Mouse (Mus musculus) layer of hippocampus, adult 18-20 months (tissue): ENCODE measurements at regions not wholly inside any gene's neighbourhood (a gene's known extent, or its start where the extent isn't known, plus 50 kb on each side); places are given as distances from the start of the nearest gene placed in this dataset.
A peak's percentile ranks its signal among the peaks of the same experiment; 100 is the strongest.

Experiments
- DNase-seq, 2 experiments: peaks; one replicate each; pipeline ENCODE4 v3.0.0; 2022; ENCODE audit warnings: low spot score in 2 of 2

- DNase-seq, result no peak
Observed at GRCm38 (mm10) chr6:101882938-101883337, 505.2 kb upstream of the Pdzrn3 start.

GRCm38 (mm10) chr6:101874894-101875293 is 497.2 kb upstream of the Pdzrn3 start:
- DNase-seq, result no peak

GRCm38 (mm10) chr6:101858895-101859294 is 481.2 kb upstream of the Pdzrn3 start:
- DNase-seq, result no peak

- DNase-seq, result no peak
Observed at GRCm38 (mm10) chr6:101840695-101841094, 463.0 kb upstream of the Pdzrn3 start.

GRCm38 (mm10) chr6:101837563-101837962 is 459.9 kb upstream of the Pdzrn3 start:
- DNase-seq, result no peak

GRCm38 (mm10) chr6:101793986-101794385 is 416.3 kb upstream of the Pdzrn3 start:
- peak in 1 of 2 experiments; percentile 27 for DNase-seq

- DNase-seq, result no peak
Observed at GRCm38 (mm10) chr6:101777864-101778263, 400.2 kb upstream of the Pdzrn3 start.

- DNase-seq, result peak in 1 of 2 experiments; percentile 4
Observed at GRCm38 (mm10) chr6:101773151-101773550, 395.5 kb upstream of the Pdzrn3 start.

- DNase-seq, result no peak
Observed at GRCm38 (mm10) chr6:101735107-101735506, 357.4 kb upstream of the Pdzrn3 start.

GRCm38 (mm10) chr6:101720513-101720912 is 342.8 kb upstream of the Pdzrn3 start:
- no peak for DNase-seq

- DNase-seq, result no peak
Observed at GRCm38 (mm10) chr6:101689684-101690083, 312.0 kb upstream of the Pdzrn3 start.

- no peak for DNase-seq
Observed at GRCm38 (mm10) chr6:101686578-101686977, 308.9 kb upstream of the Pdzrn3 start.

GRCm38 (mm10) chr6:101685734-101686133 is 308.0 kb upstream of the Pdzrn3 start:
- no peak for DNase-seq

GRCm38 (mm10) chr6:101684390-101684789 is 306.7 kb upstream of the Pdzrn3 start:
- no peak for DNase-seq

GRCm38 (mm10) chr6:101674846-101675245 is 297.1 kb upstream of the Pdzrn3 start:
- DNase-seq, result no peak

- no peak for DNase-seq
Observed at GRCm38 (mm10) chr6:101670770-101671169, 293.1 kb upstream of the Pdzrn3 start.

- no peak for DNase-seq
Observed at GRCm38 (mm10) chr6:101669118-101669845, 291.6 kb upstream of the Pdzrn3 start.

GRCm38 (mm10) chr6:101654351-101654750 is 276.7 kb upstream of the Pdzrn3 start:
- DNase-seq, result no peak

- peak; percentile 13 to 76 for DNase-seq
Observed at GRCm38 (mm10) chr6:101650348-101650747, 272.7 kb upstream of the Pdzrn3 start.

GRCm38 (mm10) chr6:101617295-101617694 is 239.6 kb upstream of the Pdzrn3 start:
- DNase-seq, result peak in 1 of 2 experiments; percentile 17

GRCm38 (mm10) chr6:101616776-101617175 is 239.1 kb upstream of the Pdzrn3 start:
- DNase-seq, result peak in 1 of 2 experiments; percentile 34

- peak in 1 of 2 experiments; percentile 5 for DNase-seq
Observed at GRCm38 (mm10) chr6:101609015-101609414, 231.3 kb upstream of the Pdzrn3 start.

GRCm38 (mm10) chr6:101603083-101603482 is 225.4 kb upstream of the Pdzrn3 start:
- no peak for DNase-seq
